Mouse (Mus musculus) heart, postnatal 36 days (tissue): ENCODE results near the gene Ippk. TPM values are rescaled to one million over a fixed set of nuclear protein-coding genes. Genes with fewer than 3 reads are reported as not detected.

Experiments used
- DNase-seq, 2 experiments: peaks; one replicate each; pipeline ENCODE4 v3.0.0; 2021 to 2022
- intact Hi-C: fragments of 180-260 bp; cut with DNase I; formaldehyde crosslinking; loops from one replicate; pipeline ENCODE4 v1.15.1; 2025
- total RNA-seq, 2 experiments: library from RNA; stranded (reverse); gene quantifications; 2 replicates each; pipeline ENCODE4 v1.2.3; 2021

Ippk gene
- total RNA-seq = 1 to 10 TPM; 6.5 TPM

- intact Hi-C loops = loop anchor here (2.0 kb wide), 1 partner anchor 44 kb away; no protein-coding TSS in a partner anchor
- peak; percentile 97 for DNase-seq
Observed at GRCm38 (mm10) chr13:49420754-49421605, at the start of gene Ippk. Gene Ippk, plus strand, starts transcription at chr13:49421249.

GRCm38 (mm10) chr13:49371428-49371899 is 49.6 kb upstream of the Ippk start:
- peak; percentile 69 to 73 for DNase-seq
- intact Hi-C loops = no loop called here

DNA sequence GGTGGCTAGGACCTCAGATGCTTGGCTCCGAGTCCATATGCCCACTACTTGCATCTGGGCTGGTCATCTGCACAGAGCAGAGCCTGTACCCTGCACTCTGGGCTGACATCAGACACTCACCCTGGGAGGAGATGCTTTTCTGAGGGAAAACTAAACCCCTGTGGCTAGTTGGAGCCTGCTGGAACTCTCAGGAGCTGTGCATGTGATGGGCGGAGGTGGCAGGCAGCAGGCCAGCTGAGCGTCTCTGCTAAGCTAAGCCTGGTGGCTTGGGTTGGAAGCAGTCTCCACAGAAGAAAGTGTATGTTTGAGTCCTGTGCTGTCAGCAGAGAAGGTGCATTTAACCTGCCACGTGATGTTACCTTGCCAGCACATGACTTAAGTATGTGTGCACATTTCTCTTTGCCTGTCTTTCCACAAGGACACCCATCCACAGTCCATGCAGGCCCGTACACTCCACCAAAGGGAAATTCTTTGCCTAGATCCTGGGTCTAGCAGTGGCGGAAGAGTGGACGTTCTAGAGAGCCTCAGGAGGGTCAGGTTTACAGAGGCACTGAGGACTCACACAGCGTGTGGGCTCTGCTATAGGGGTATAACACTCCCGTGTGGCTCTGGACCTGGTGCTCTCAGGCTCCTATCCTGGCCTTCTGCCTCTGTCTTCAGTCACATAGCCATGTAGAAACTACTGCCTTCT is 48.5 kb upstream of the Ippk start:
- intact Hi-C loops = no loop called here
- peak; percentile 62 to 65 for DNase-seq

DNA sequence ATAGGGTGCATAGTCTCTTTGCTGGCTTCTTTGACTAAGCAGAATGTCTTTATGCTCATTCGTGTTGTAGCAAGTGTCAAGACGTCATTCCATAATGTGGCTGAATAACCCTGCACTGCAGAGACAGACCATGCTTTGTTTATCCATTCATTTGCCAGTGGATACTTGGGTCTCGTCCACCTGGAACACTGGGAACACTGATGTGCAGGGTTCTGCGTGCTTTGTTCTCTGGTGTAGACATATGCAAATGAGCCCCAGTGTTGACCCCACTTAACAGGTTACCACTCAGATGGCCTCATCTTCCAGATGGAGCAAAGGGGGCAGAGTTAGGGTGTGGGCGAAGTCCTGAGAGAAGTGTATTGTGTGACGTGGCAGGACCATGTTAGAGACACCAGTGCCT is 46.7 kb upstream of the Ippk start:
- DNase-seq = no peak
- intact Hi-C loops = no loop called here

DNA sequence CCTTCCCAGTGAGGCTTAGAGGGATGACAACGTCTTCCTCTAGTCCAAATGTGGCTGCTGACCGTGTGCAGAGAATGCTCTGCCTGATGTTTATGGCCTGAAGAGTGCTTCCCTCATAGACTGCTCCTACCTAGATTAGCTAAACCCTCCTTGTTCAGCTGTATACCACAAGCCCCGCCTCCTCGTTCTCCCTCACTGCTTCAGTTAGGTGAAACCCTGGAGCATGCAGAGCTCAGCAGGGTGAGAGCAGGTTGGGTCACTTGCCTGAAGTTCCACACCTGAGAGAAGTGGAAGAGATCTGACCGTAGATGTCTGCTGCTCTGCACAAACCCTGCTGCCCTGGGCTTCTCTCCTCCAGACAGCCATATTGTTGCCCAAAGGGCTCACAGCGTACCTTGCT is 46.3 kb upstream of the Ippk start:
- intact Hi-C loops = no loop called here

DNA sequence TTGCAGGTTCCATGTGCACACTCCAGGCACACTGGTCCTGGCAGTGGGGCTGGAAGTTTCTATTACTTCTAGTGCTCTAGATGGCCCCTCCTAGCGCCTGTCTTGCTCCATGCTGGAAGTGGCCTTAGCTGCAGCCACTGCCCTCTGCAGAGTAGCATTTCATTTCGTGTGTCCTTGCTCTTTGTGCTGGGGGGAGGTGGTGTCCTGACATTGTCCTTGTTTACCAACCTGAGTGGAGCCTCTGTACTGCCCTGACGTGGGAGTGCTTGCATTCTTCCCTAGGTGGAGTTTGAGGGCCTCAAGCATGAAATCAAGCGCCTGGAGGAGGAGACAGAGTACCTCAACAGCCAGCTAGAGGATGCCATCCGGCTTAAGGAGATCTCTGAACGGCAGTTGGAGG is 43.4 kb upstream of the Ippk start:
- intact Hi-C loops = loop anchor here (2.0 kb wide), 1 partner anchor 43 kb away; the partner anchor contains the start of gene Ippk
- no peak for DNase-seq

More for the DNA sequence above, 46.3 kb upstream of the Ippk start:
- no peak for DNase-seq

DNA sequence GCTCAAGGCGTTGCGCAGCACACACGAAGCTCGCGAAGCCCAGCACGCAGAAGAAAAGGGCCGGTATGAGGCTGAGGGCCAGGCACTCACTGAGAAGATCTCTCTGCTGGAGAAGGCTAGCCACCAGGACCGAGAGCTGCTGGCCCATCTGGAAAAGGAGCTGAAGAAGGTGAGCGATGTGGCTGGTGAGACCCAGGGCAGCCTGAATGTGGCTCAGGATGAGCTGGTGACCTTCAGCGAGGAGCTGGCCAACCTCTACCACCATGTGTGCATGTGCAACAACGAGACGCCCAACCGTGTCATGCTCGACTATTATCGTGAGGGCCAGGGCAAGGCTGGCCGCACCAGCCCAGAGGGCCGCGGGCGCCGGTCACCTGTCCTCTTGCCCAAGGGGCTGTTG is 41.7 kb upstream of the Ippk start:
- intact Hi-C loops = no loop called here
- no peak for DNase-seq

GRCm38 (mm10) chr13:49381230-49381629 is 39.8 kb upstream of the Ippk start:
- DNase-seq = peak; percentile 93 to 98
- intact Hi-C loops = loop anchor here (1.0 to 5.0 kb wide), 3 partner anchors 42 to 164 kb away; partner anchors contain the start of gene Card19

DNA sequence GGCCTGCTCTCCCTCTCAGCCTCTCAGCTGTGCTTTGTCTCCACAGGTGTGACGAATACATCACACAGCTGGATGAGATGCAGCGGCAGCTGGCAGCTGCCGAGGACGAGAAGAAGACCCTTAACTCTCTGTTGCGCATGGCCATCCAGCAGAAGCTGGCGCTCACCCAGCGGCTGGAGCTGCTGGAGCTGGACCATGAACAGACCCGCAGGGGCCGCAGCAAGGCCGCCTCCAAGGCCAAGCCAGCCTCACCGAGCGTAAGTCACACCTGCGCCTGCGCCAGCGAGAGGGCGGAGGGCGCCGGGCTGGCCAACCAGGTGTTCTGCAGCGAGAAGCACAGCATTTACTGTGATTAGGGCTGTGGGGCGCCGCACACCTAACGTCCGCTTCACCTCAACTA is 38.1 kb upstream of the Ippk start:
- DNase-seq = no peak
- intact Hi-C loops = loop anchor here (5.0 kb wide), 1 partner anchor 166 kb away; the partner anchor contains the start of gene Card19

DNA sequence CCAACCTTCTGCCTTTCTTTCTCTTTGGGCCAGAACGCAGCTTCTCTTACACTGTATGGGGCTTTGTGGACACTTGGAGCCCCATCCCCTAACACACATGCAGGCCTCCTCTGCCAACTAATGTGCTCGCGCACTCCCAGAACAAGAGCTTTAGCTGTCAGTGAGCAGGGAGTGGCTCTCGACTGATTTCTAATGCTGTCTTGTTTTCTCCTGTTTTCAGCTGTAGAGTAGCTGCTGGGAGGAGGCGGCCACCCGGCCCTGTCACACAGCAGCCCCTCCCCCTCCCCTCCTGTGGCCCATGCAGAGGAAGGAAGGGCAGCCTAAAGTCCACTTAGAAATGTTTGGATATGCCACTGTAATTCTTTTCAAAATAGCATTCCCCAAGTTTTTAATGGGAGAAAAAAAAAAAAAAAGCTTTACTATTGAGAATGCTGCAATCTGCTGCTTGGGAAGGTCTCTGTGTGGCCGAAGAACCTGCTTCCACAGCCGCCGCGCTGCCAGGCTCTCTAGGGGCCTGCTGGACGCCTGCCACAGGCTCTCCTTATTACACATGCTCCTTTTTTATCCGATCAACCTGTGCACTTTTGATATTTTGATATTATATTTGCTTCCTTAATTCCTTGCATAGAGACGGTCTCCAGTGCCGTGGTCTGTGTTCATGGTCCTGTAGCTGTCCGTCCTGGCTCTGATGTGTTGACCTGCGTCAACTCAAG is 36.1 kb upstream of the Ippk start:
- no peak for DNase-seq
- intact Hi-C loops = loop anchor here (5.0 kb wide), 1 partner anchor 168 kb away; the partner anchor contains the start of gene Card19

DNA sequence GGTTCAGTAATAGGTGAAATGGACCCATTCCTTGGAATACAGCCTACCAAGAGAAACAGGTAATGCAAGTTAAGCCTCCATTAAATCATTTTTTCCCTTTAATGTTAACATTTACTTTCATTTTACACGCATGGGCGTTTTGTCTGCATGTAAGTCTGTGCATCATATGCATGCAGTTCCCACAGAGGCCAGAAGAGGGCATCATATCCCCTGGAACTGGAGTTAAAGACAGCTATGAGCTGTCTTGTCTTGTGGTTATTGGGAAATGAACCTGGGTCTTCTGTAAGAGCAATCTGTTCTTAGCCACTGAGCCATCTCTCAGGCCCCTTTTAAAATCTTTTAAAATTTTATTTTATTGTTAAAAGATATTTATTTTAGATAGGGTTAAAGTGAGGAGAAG is 29.7 kb upstream of the Ippk start:
- intact Hi-C loops = no loop called here

DNA sequence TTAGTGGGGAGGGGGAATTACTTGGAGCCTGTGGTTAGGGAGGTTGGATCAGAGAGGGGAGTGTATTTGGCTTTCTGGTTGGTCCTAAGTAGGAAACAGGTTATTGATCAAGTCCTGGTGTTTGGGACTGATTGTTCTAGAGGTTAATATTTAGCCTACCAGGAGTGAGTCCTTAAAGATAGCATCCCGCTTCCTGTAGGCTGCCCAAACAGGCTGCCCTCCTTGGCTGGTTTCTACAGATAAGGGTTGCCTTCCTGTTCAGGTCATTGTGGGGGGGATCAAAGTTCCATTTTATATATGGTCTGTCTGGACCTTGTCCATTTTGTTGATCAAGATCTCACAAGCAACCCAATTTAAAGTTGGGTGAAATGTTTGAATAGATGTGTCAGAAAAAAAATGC is 27.5 kb upstream of the Ippk start:
- DNase-seq = no peak
- intact Hi-C loops = no loop called here

More for the DNA sequence above, 29.7 kb upstream of the Ippk start:
- no peak for DNase-seq

GRCm38 (mm10) chr13:49394886-49395447 is 26.1 kb upstream of the Ippk start:
- intact Hi-C loops = no loop called here
- DNase-seq = no peak

- intact Hi-C loops = no loop called here
Observed at GRCm38 (mm10) chr13:49396798-49397197, 24.3 kb upstream of the Ippk start.

GRCm38 (mm10) chr13:49398191-49398590 is 22.9 kb upstream of the Ippk start:
- intact Hi-C loops = no loop called here
- DNase-seq = no peak

More at GRCm38 (mm10) chr13:49396798-49397197, 24.3 kb upstream of the Ippk start:
- no peak for DNase-seq

DNA sequence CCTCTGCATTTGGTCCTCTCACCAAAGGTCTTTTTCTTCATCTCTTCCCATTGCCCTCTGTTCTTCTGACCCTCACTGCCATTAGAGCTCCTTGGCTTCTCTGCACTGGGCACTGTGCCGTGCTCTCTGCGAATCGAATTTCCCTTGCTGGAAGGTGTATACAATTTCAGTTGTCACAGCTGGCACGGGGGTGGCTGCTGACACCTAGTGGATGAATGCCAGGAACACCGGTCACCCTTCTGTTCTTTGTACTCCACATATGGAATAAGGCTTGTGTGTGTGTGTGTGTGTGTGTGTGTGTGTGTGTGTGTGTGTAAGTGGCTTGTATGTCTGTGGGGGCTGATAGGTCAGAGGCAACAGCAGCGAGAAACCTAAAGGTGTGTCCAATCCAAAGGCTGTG is 20.9 kb upstream of the Ippk start:
- intact Hi-C loops = no loop called here
- DNase-seq = no peak

DNA sequence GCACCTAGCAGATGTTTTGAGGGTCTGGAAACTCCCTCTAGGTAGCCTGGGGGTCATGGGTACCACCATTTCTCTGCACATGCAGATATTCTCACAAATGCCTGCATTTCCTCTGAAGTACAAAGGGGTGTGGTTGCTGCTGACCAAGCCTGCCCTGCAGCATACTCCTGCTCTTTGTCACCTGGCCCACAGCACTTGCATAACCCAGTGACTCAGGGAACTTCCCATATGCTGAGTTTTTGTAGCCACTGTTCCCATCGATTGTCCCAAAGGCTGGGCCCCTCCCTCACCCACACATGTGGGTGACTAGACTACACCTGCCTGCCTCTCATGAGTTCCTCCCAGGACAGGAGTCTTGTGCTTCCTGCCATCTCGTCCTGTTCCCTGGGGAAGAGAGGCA is 18.4 kb upstream of the Ippk start:
- intact Hi-C loops = no loop called here
- DNase-seq = no peak

- DNase-seq = no peak
- intact Hi-C loops = no loop called here
Observed at GRCm38 (mm10) chr13:49407795-49408194, 13.3 kb upstream of the Ippk start.

DNA sequence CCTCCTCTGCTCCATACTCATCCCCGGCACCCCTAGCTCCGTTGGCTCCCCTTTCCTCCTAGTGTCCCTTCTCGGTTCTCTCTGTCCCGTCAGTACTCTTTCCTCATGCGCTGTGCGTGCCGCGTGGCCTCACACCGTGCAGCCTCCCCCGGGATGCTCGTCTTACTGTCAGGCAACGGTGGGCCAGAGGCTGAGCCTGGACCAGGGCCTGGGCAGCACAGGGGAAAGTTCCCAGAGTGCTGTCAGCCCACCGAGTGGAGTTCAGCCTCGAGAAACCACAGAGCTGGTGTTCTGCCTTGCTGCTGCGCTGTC is 513 bp downstream of the Ippk start:
- DNase-seq = no peak
- intact Hi-C loops = loop anchor here (2.0 kb wide), 1 partner anchor 45 kb away; no protein-coding TSS in a partner anchor

GRCm38 (mm10) chr13:49421959-49422358 is 910 bp downstream of the Ippk start:
- DNase-seq = no peak
- intact Hi-C loops = loop anchor here (2.0 kb wide), 1 partner anchor 45 kb away; no protein-coding TSS in a partner anchor
